Mouse (Mus musculus) natural killer cell, adult 2 months (primary cell): Measurements from ENCODE around the gene Hist1h1b.
A peak's percentile ranks its signal among the peaks of the same experiment; 100 is the strongest.
"Not testable (repeated sequence)": the region's sequence is repeated elsewhere in the genome, so short reads cannot be mapped to it uniquely, and the experiment has no call there.

ENCODE experiments used
- DNase-seq, 2 experiments: peaks; one replicate each; pipeline ENCODE4 v3.0.0; 2022; ENCODE audit warnings: low spot score in 2 of 2

Gene Hist1h1b

DNA sequence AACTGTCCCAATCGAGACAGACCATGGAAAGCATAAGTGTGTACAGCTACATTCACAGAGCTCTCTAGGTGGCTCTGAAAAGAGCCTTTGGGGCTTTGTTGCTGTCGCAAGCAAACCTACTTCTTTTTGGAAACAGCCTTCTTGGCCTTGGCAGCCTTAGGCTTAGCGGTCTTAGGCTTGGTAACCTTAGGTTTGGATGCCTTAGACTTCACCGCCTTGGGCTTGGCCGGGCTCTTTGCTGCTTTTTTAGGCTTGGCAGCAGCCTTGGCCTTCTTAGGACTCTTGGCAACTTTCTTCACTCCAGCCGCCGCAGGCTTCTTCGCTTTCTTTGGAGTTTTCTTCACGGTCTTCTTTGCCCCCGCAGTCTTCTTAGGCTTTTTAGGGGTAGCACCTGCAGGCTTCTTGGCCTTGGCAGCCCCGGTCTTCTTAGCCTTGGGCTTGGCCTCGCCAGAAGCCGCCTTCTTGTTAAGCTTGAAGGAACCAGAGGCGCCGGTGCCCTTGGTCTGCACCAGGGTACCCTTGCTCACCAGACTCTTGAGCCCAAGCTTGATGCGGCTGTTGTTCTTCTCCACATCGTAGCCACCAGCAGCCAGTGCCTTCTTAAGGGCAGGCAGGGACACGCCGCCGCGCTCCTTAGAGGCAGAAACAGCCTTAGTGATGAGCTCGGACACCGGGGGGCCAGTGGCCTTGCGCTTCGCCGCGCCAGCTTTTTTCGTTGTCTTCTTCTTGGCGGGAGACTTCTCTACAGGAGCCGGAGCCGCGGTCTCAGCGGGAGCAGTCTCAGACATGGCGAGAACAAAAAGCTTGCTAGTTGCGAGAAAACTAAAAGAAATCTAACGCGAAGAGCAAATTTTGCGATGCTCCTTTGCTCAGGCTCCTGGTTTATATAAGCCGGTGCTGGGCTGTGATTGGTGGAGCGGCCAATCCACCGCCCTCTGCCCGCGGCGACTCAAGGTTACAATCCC is at the start of gene Hist1h1b:
Gene Hist1h1b, minus strand, starts transcription at position 859 of the 965 bp plus-strand sequence.
- peak; percentile 16 to 38 for DNase-seq

- no peak for DNase-seq
Measured at GRCm38 (mm10) chr13:21828511-21828910, 48.1 kb upstream of the Hist1h1b start.

DNA sequence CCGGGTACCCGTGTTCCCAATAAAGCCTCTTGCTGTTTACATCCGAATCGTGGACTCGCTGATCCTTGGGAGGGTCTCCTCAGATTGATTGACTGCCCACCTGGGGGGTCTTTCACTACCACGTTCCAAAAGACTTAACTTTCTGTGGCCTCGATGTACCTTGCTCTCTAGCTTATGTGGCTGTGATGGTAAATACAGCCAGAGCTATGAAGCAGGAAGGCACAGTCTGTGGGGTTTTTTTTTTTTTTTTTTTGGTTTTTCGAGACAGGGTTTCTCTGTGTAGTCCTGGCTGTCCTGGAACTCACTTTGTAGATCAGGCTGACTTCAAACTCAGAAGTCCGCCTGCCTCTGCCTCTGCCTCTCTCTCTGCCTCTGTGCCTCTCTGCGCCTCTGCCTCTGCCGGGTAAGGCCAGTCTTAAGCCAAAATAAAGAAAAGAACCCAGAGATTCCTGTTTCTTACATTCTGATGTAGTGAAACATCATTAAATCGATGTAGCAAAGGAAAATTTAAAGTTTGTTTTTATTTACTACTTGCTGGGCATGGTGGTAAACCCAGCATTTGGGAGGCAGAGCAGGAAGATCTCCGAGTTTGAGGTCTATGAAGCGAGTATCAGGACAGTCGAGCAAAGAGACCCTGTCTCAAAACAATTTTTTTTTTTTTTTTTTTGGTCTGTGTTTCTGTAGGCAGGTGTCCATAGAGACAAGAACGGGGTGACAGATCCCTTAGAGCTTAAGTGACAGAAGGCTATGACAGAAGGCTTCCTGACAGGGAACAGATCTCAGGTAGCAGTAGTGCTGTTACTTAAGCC is 39.9 kb upstream of the Hist1h1b start:
- not testable (repeated sequence) for DNase-seq

DNA sequence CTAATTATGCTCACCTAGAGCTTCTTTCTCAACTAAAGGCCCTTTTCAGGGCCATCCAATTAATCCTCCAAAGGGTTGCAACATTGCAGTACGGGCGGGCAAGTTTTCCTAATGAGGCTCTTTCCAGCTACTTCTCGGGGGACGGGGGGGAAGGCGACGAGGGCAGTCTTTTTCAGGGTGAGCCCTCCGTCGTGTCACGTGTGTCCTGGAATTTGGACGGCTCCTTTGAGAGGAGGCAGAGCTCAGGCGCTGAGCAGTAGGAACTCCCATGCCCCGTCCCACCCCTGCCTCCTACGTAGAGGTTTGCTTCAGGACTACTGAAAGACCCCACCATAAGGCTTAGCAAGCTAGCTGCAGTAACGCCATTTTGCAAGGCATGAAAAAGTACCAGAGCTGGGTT is 31.7 kb upstream of the Hist1h1b start:
- not testable (repeated sequence) for DNase-seq

GRCm38 (mm10) chr13:21811539-21811938 is 31.1 kb upstream of the Hist1h1b start, which contains the start of gene Hist1h4m:
Hist1h4m (plus strand) TSS chr13:21811746.
- DNase-seq = peak; percentile 38 to 56

DNA sequence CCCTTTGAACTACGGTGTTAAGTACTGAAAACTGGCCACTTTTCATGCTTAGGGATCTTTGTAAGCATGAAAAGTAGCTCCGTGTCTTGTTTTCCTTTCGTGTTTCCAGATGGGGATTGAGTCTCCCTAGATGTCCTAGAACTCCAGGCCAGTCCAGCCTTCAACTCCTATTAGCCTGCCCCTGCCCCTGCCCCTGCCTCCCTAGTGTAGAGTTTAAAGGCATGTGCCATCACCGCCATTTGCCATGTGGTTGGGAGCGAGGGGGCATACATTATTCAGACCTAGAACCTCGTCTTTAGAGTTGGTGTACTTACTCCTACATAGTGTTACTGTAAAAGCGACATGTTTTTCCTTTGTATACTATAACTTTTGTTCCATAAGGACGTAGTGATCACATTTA is 30.6 kb upstream of the Hist1h1b start:
- not testable (repeated sequence) for DNase-seq

DNA sequence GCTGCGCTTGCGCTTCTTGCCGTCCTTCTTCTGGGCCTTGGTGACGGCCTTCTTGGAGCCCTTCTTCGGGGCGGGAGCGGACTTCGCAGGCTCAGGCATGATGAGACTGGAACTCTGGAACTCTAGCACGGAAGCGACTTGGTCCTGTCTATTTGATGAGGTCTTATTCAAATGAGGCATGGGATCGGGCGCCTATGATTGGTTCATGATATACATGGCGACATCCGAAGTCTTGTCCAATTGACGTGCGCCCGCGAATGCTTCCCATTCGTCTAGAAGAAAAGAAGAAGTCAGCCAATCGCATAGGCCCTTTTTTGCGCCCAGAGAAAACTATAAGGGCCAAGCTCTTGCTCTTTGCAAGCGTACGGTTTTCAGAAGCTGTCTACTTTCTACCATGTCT is 29.6 kb upstream of the Hist1h1b start, which contains the start of the genes Hist1h2bq and Hist1h2ao:
Gene Hist1h2bq, minus strand, starts transcription at position 125 of the 400 bp plus-strand sequence.
Gene Hist1h2ao, plus strand, starts transcription at position 393 of the 400 bp plus-strand sequence.
- not testable (repeated sequence) for DNase-seq

- not testable (repeated sequence) for DNase-seq
Measured at GRCm38 (mm10) chr13:21803058-21803457, 22.6 kb upstream of the Hist1h1b start.

- DNase-seq = not testable (repeated sequence)
Measured at GRCm38 (mm10) chr13:21797163-21797562, 16.7 kb upstream of the Hist1h1b start.

DNA sequence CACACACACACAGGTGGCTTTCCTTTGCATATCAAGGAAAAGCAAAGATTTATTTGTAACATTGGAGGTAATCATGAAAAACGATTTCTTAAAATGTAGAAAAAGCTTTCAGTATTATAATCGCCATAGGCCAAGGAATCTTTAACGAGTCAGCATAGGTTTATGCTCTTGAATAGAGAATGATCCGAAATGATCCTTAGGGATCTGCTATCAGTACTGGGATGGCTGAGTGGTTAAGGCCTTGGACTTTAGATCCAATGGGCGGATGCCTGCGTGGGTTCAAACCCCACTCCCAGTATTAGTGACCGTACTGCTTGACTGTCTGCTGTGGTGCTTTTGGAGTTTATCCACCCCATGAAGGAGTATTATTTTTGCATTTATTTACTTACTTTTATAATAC is 15.2 kb upstream of the Hist1h1b start:
- no peak for DNase-seq

DNA sequence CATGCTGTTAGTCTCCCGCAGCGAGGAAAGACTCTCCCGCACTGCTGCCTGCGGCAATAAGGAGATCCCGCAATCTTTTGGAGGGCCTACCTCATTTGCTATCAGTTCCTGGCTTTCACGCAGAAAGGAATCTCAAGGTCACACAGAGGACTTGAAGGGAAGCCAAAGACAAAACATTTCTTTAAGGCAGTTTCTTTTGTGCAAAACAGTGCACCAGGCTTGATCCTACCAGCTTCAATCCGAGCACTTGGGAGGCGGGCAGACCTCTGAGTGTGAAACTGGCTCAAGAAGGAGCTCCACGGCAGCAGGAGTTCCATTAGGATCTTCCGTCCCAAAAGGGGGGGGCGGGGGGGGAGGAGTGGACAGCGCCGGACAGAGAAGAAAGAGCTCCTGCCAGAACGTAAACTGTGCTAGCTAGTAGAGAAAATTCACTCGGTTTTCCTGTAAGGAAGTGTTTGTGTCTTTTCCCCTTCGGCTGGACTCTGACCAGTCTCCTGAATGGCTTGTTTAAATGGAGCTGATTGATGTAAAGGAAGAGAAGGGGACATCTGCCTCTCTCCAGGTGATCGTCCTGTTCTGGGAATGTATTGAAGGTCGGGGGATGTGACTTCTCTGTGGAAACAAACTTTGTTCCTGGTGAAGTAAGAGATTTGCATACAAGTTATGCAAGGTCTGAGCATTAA is 10.3 kb upstream of the Hist1h1b start:
- DNase-seq = no peak

- no peak for DNase-seq
Measured at GRCm38 (mm10) chr13:21789925-21790324, 9.5 kb upstream of the Hist1h1b start.

DNA sequence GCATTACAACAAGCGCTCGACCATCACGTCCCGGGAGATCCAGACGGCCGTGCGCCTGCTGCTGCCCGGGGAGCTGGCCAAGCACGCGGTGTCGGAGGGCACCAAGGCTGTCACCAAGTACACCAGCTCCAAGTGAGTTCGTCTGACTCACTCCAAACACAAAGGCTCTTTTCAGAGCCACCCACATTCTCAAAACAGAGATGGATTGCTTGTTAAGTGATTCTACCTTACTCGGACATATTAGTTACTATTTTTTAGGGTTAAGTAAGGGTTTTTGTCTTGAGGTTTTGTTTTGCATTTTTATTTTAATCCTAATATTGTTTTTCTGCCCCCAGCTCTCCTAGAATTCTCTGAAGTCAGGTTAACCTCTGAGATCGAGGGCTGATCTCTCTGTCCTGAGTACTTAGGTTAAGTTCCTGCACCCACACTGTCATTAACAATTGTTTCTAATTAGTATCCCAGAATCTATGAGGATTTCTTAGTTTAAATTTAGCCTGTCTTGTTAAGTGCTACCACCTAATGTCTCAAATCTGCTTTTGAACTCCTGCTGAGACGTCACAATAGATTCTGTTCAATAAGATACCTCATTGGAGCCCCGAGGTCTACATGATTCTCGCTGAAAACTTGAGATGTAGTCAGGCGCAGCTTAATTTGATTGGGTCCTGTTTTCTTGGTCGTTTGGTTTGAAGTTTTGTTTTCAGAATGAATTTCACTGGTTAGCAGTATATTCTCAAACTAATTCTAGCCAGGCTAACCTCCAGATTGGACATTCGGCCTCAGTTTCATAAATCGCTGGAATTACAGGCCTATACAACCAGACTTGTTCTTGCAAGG is 7.6 kb upstream of the Hist1h1b start:
- DNase-seq = no peak

DNA sequence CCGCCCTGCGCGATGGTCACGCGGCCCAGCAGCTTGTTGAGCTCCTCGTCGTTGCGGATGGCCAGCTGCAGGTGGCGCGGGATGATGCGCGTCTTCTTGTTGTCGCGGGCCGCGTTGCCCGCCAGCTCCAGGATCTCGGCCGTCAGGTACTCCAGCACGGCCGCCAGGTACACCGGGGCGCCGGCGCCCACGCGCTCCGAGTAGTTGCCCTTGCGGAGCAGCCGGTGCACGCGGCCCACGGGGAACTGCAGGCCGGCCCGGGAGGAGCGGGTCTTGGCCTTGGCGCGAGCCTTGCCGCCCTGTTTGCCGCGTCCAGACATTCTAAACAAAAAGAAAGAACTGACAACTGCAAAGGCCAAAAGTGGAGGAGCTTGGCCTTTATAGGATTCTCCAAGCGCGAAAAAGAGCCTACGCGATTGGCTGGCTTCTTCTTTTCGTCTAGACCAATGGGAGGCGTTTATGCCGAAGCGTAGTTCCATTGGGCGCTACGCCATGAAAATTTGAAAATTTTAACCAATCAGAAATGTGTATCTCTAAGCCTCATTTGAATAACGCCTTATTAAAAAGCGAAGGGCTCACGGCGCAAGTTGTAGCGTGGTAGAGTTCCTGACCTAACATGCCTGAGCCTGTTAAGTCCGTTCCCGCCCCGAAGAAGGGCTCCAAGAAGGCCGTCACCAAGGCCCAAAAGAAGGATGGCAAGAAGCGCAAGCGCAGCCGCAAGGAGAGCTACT is 6.6 kb upstream of the Hist1h1b start, which contains the start of the genes Hist1h2an and Hist1h2bp:
Gene Hist1h2an, minus strand, starts transcription at position 320 of the 731 bp plus-strand sequence.
Gene Hist1h2bp, plus strand, starts transcription at position 563 of the 731 bp plus-strand sequence.
- DNase-seq = peak; percentile 86 to 89

DNA sequence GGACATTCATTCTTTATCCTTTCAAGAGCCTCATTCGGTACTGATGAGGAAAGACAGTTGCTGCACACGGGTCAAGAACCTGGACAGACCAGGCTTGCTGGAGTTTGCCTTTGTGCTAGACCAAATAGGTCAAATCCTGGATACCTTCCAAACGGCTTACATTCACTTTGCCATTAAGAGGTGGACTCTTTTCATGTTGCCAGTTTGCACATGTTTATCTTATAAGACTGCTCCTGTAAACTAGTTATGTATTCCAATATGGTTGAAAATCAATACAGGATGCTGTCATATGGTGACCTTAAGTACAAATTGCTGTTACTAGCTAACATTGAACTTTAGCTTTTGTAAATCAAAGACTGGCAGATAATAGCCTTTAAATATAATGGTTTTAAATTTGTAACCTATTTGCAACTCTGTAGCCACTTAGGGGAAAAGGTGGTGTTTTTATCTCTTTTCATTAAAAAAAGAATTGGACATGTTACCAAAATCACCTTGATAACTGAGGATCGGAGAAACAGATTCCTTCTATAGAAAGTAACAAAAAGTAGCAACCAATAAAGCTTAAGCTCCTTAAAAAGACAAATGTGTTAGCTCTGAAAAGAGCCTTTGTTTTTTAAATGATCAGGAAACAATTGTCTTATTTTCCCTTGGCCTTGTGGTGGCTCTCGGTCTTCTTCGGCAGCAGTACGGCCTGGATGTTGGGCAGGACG is 5.9 kb upstream of the Hist1h1b start:
- no peak for DNase-seq

- no peak for DNase-seq
Measured at GRCm38 (mm10) chr13:21784311-21784710, 3.9 kb upstream of the Hist1h1b start.

DNA sequence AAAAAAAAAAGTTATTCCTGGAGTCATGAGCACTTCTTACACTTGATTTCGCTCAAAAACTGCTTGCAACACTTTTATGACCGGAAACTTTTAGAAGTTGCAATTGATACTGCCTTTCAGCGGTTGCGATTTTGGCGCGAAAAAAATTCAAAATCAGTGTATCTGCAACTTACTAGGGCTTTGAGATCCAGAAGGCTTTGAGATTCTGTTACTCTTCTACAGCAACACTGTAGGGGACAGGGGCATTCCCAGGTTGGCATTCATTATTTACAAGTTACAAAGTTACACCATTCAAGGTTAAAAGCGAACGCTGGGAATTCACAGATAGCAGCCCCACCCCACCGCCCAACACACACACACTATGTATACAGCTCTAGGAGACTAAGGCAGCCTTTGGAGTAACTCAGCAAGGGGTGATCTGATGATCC is 3.3 kb upstream of the Hist1h1b start:
- DNase-seq = peak; percentile 14

GRCm38 (mm10) chr13:21783255-21783617 is 2.8 kb upstream of the Hist1h1b start, which contains the start of gene Hist1h3i:
Hist1h3i (minus strand) TSS chr13:21783370.
- DNase-seq = peak; percentile 64 to 65
